Mouse (Mus musculus): ENCODE results near the gene Raver2.

Raver2 gene

DNA sequence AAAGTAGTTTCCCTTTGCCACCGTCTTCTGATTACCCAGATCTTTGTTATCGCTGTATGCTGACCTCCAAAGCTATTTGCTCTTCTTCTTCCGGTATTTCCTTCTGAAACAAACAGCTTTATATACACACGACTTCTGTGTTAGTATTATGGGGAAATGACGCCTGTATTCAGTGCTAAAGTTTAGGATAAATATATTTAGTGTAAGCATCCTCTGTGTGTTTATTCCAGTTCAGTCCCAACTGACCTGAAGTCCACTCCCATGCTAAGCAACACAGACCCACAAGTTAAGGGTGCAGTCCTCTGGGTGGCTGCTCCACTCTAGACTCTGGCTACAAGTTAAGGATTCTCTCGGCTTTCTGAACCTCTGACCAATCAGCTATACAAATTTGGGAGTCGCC lies 52.2 kb downstream of the Raver2 start:
- no peak for DNase-seq

DNA sequence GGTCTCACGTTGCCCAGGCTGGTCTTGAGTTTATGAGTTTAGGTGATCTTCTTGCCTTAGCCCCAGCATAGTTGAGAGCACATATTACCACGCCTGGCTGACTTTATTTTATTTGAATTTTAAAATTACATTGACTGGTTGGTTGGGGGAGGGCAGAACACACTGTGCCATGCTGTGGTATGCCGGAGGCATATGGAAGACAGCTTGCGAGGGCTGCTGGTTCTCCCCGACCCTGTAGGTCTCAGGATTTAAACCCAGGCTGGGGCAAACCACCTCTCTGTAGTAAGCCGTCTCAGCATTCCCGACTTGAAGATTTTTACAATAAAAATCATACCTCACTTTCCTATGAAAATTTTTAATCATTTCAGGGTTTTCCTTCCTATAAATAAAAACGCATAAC lies 66.2 kb downstream of the Raver2 start:
- no peak for DNase-seq

DNA sequence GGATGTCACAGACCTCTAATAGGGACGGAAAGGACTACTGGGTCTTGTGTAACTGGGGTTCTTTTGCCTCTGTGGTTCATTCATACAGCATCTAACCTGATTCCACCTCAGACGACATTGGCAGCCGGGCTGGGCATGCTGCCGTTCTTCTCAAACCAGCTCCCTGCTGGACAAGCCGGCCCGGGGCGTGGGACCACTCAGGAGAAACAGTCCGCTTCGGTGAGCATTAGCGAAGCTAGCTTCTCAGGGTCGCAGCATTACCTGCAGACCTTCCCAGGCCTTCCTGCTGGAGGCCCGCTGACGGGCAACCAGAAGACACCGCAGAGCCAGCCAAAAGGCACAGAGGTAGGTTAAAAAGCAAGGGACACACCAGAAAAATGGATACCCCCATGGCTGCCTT lies 67.1 kb downstream of the Raver2 start:
- DNase-seq = no peak

DNA sequence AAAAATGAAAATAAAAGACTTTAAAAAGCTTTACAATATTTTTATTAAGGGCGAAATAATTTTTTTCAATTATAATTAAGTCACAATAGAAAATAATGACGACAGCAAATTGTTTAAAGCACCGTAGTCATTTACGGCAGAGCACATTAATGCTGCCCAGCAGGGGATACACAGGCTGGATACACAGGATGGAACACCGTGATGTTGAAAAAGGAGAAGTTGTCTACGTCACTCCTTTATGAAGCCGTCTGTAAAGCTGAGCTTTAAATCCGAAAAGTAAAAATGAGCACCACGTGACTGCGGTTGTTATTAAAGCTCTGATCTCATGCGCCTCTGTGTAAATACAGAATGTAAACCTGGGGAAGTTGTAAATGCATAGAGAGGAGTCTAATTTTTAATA lies 69.2 kb downstream of the Raver2 start:
- DNase-seq = no peak

DNA sequence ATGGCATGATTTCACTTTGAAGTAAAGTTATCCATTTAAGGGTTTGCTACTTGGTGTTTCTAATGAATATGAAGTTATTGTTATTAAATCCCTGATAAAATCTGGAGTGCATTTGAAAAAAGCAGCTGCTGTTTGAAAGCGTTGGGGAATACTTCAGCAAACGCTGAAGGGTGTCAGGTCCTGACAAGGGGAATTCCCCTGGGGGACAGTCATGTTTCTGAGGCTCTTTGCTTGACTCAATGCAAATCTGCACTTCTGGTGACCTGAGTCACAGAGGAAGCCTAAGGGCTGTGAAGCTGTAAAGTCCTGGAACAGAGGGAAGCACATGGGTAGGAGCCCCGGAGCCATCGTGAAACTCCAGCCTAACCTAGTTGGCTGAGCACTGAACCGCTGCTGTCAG lies 73.0 kb downstream of the Raver2 start:
- no peak for DNase-seq

DNA sequence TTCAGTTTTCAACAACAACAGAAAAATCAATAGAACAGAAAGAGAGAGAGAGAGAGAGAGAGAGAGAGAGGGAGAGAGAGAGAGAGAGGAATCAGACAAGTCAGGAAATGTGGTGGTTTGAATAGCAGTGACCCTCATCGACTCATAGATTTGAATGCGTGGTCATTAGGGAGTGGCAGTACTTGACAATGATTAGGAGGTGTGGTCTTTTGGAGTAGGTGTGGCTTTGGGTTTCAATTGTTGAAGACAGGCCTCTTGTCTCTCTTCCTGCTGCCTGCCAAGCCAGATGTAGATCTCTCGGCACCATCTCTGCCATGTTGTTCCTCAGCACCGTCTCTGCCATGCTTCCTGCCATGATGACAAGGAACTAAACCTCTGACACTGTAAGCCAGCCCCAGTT lies 75.1 kb downstream of the Raver2 start:
- no peak for DNase-seq

DNA sequence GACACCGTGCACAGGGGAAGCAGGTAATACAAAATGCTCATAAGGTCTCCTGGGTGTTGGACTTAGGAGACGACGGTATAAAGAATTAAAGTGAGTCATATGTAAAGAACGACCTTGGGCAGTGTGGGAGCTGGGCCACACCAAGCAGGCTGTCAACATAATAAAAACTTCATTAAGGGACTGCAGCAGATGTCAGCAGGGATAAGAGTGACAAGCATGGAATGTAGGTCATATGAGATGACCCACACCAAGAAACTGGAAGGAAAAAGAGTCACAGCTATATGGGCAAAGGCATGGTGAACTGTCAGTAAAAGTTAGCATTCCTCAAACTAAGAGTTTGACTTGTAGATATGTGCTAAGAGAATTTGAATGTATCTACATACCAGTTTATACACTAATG lies 75.6 kb downstream of the Raver2 start:
- no peak for DNase-seq

DNA sequence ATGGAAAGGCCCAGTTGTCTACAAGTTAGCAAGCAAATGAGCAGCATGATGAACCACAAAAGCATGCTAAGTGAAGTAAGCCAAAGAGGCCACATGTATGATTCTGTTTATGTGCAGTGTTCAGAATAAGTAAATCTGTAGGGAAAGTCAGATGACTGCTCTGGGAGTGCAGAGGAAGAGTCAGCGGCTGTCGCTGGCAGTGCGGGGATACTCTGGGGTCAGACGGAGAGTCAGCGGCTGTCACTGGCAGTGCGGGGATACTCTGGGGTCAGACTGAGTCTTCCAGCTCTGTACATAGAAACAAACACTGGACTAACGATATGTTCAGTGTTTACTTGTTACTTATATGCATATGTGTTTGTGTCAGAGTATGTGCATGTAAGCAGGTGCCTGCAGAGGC lies 76.0 kb downstream of the Raver2 start:
- no peak for DNase-seq

DNA sequence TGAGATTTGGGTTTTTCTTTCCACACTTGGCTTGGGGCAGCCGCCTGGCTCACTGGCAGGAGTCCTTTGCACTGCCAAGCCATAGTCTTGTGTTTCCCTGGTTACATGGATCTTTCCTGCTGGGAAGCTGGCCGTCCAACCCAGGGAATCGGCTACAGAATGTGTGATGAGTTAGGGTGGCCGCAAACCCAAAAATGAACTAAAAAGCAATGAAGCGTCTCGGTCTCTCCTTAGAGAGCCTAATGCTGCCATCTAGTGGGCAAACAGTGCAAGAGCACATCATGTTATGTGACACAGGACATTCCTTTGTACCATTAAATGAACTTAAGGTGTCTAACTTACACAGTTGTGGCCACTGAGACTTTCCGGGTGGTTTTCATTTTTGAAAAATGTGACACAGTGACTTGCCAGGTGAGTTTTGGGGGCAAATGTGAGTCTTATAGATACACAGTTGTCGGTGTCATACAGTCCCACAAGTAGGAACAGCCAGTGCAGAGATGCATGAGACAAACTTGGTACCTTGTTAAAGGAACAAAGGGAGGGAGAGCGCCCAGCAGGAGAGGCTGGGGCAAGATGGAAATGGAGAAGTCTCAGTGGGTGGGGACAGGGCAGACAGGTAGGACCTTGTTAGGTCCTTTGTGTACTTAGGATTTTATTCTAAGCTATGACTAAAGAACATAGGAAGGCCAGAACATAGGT lies 77.4 kb downstream of the Raver2 start:
- DNase-seq = peak; percentile 78

DNA sequence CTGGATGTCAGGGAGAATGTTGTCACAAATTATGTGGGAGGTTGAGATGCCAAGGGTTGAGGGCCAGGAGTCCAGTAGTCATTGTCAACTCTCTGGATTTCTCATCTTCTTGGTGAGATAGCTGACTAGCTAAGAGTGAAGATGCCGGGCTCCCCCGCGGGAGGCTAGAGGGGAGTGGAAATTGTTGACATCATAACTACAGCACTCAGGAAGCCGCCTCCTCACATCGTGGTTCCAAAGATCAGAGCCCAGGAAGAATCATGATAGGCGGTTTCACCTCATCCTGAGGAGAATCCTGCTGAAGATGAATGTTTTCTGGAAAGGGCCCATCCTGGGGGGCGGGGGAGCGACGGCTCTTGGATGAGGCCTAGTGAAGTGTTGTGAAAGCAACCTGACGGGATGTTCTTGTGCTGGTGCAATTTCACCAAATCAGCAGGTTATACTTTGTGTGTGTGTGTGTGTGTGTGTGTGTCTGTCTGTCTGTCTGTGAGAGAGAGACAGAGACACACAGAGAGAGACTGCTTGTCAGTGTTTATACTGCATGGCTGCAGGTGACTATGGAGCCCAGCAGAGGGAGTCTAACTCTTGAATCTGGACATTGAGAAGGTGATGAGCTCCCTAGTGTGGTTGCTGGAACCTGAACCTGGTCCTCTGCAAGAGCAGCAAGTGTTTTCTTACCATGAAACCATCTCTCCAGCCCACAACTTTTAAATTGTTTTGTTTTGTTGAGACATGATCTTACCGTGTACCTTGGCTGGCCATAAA lies 78.3 kb downstream of the Raver2 start:
- DNase-seq = no peak

DNA sequence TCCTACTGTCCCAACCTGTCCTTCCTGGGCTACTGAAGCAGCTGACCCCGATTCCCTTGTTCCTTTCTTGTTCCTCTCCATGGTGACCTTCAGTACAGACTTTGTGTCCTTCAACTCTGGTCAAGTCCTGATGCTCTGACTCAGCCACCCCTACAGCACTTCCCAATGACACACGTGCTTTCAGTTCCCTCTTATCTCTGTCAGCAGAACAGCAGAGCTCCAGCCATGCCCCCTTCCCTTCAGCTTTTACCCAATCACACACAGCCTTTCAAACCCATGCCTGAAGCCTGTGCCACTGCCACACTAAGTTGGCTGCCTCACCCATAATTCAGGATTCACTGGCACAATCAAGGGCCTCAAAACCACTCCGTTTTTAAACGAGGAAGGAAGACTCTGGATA lies 86.8 kb downstream of the Raver2 start:
- DNase-seq = no peak

DNA sequence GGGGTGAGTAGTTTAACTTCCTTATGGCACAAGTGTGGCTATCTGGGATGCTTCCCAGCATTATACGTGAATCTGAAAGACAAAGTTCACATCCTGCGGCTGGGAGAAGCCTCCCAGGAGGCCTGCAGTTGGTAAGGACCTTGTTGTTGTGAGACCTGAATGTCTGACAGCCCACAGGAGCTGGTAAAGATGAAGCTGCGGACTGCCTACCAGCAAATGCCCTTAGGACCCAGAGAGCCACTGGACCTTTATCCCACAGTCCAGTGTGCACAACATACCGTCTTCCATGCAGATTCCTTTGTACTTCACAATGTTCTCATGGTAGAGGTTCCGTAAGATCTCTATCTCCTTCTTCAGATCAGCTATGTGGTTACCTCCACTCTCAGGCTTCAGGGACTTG lies 88.7 kb downstream of the Raver2 start:
- no peak for DNase-seq

DNA sequence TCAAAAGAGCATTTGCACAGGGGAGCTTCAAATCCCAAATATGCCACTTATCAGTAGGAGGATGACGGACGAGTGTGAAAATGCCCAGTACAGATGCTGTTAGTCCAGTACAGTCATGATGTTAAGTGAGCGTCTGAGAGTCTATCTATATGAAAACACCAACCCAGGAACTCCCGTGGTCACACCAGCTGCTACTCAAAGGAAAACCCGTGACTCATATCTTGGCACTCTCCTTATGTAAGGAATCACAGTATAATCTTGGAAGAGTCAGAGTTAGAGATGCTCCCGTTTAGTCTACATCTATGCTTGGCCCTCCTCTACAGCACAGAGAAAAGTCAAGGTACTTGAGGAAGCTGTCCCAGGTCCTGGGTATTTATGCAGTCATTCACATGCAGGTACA lies 89.5 kb downstream of the Raver2 start:
- no peak for DNase-seq

DNA sequence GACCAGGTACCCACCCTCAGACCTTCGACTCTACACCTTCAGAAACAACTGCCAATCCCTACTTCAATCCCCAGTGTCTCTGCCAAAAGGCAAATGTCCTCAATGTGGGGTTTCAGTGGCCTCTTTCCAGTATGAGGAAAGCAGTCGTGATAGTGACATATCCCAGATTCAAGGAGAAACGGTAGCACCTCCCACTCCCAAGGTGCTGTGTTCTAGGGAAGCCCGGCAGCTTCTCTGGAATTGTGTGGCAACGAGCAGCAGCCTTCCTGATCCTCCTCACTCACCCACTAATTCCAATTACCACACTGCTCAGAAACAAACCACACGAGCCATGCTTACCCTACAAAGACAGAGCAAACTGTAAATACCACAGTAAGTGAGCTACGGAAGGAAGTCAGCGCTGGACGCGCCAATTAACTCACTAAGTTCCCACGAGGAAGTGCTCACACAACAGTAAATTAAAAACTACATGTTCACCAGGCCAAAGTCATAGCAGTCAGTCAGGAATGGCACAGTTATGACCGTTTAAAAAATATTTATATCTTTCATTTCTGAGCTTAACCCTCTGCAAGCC lies 90.5 kb downstream of the Raver2 start:
- no peak for DNase-seq

DNA sequence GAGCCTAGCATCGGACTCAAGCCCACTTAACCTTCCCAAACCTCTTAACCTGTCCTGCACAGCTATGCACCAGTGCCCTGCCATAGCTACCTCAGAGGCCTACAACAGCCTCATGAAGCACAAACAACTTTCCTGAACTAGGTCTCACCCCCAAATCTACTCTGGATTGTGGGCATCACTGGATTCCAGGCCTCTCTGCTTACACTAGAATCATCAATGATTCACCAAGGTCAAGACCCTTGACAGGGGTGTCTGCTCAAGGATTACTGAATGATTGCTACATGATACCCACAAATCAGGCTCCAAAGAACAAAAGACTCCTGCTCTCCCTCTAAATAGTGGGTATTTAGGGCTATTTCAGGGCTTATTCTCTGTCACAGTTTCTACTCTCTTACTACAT lies 92.0 kb downstream of the Raver2 start:
- no peak for DNase-seq

DNA sequence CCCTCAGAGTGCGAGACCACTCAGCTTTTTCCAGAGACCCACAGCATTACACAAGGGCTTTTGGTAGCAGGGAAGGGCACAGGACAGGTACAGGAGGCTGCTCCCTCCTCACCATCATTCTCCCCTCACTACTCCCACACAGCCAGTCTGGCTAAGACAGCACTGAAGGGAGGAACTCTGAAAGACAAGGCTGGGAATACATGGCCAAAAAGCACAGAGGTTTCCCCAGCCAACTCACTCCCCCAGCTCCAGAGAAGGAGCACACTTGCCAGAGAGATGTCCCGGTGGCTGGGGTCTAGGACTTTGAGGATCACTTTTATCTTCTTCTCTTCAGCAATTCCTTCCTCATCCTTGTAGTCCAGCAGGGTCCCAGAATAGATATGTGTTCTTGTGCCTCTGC lies 95.4 kb downstream of the Raver2 start:
- no peak for DNase-seq

DNA sequence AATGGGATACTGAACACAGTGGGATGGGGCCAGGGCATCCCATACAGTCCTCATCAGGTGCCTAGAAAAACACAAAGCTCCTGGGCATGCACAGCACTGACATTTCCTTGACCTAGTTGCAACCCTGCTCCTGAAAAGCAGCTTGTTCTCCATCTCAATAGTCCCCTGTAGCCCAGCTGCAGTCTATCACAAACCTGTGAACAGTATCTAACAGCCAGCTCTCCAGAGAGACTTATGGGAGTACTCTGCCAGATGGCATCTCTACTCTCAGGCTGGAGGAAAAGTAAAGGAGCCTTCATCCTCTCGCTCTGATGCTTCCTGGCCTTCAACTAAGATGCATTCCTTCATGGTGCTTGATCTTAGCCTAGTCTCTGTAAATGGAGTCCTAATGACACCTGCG lies 95.9 kb downstream of the Raver2 start:
- no peak for DNase-seq

DNA sequence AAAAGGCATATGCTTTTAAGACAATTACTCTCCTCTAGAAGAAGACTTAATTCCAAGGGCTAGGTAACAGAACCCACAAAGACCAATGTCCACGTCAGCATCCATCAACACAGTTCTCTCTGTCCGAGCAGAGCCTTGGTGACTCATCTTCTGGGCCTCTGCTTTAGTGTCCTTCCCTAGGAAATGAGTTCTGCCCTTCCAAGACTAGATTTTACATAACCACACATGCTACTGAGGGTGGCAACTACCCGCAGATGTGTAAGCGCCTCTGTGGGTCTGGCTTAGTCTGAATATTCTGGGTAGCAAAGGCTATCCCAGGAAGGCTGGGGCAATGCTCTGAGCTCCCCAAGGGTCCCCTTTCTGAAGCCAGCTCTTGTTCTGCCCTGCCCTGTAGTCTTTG lies 97.0 kb downstream of the Raver2 start:
- DNase-seq = no peak

DNA sequence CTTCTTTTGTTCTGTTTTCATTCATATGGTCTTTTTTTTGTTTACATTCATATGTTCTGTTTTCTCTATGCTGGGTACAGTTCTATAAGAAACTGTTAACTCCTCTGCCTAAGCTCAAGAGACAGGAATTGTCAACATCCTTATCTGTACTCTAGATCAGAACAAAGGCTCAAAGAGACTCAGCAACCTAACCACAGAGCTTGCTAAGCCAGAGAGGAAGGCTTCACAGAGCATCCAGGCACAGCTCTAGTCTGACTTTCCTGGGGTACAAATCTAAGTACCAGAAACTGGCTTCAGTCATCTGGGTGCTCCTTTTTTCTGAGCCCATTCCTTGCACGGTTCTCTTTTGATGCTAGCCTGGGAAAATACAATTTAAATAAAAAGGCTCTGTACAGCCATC lies 99.0 kb downstream of the Raver2 start:
- no peak for DNase-seq

DNA sequence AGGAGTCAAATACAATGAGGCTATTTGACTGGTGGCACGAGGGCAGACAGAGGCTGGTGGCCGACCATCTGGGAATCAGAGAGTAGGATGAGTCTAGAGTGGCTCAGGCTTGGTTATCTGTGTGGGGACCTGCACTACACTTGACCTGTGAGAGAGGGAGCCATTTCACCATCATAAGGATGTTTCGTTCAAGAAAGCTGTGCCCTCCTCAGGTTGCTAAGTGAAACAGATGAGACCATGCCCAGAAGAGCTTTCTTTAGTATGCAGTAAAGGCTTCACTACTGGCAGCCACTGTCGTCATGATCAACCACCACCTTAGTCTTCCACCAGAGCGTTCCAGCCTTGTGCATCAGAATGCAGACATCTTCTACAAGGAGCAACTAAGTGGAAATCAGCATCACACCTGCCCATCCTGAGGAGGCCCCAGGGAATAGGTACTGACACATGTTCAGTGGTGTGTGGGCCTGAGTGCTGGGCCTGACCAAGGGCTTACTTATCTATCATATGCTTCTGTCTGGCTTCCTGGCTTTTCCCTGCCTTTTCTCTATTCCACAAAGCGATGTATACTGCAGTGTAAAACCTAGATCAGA lies 99.5 kb downstream of the Raver2 start:
- no peak for DNase-seq

DNA sequence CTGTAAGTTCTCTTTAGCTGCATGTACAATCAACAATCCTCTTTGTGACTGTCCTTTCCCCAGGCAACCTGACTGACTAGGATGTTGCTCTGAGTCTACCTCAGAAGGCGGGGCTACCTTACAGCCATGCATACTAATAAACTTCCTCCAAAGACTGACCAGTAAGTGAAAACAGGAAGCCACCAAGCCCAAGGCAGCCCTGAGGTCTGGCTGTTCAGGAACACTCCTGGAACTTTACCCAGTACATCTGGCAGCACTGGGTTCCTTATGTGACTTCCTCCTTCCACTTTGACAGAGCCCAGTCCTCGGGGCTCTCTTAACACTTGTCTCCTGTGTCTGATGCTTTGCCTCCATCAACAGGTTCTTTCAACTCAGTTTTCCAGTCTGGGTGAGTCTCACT lies 104.0 kb downstream of the Raver2 start:
- no peak for DNase-seq

DNA sequence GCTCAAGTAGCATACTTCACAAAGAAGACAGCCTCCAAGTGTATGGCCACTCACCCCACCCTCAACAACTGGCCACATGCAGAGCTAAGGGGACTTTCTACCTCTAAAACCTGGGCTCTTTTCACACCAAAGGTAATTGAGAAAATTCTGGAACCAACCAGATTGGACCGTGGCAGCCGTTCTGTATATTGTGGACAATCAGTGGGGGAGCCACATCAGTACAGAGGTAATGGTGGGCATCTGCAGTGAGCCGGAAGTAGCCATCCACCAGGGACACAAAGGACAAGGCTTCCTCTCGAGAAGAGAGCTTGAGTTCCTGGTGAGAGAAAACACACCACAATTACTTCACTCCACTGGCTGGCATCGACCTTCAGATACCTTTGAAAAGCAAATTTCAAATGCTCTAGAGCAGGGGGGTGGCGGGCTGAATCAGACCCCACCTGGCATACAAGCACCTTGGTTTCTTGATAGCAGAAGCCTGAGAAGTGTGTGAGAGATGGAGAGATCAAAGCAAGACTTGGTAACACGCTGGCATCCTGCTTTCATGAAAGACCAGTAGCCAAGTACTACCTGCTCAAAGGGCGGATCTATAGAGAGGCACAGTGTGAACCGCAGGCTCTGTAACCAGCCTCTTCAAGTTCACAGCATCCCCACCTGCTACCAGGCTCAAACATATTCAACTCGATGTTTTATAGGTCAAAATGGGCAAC lies 106.3 kb downstream of the Raver2 start:
- DNase-seq = no peak

DNA sequence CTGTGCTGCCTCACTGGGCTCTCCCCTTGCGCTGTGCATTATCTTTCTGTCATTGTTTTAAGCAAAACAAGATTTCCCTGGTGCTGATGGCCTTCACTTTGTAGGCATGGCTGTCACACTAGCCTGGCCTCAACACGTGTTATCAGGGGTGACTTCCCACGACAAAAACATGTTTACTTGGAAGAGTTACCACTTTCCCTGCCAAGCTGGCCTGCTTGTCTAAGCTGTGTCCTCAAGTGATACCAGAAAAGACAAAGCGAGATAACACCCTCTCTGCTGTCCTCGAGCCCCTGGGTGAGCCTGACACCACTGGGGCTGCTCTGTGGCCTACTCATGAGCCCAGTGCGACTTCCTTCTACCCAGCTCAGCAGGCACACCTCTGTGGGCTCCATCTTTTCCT lies 107.3 kb downstream of the Raver2 start:
- no peak for DNase-seq

DNA sequence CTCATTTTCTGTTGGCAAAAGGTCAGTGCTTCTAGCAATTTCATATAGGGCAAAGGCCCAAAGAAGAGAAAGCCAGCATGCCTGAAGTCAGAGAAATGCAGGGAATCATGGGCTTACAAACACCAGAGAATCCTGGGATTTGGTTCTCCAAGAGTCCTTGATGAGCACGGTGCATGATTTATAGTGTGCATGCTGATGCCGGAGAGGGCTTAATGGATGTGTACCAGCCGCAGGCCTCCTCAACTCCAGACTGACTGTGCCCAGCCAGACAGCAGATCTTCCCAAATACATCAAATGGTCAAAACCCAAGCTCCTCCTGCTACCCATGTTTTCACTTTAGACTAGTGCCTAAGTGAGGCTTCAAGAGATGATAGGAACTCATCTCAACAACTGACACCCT lies 109.0 kb downstream of the Raver2 start:
- no peak for DNase-seq
